Mouse (Mus musculus) liver, postnatal 0 days (tissue): ENCODE data around the gene Xpa.

Source experiments
- CTCF ChIP-seq: sonication (generic); IDR thresholded peaks from 2 replicates; pipeline ENCODE4 v1.5.1; 2016; ENCODE audit warnings: antibody characterized with exemption, low read depth
- EP300 ChIP-seq: IDR thresholded peaks from 2 replicates; pipeline ENCODE4 v1.6.1; 2016; ENCODE audit warnings: antibody characterized with exemption, low read depth, mild to moderate bottlenecking

DNA sequence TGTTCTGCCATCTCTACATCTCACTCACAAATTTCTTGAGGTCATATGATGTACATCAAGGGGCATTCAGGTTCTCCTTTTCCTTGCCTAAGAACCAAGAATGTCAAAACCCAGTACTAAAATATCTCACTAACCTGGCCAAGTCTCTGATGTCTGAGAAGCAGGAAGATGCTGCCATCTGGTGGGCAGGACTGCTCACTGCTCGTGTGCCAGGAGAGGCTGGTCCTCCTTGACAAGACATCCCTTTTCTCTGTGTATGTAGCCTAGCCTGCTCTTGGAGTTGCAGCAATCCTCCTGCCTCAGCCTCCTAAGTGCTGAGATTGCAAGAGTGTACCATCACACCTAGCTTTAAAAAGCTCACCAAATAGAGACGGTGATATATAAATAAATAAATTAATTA lies 69.6 kb downstream of the Xpa start:
- TF ChIP-seq CTCF, result peak; percentile 93
- TF ChIP-seq EP300, result no peak
